Mouse (Mus musculus): ENCODE results near the gene Fam217b. TPM values are rescaled to one million over a fixed set of nuclear protein-coding genes. Genes with fewer than 3 reads are reported as not detected.

The Fam217b gene
- polyA plus RNA-seq, 1 experiment from 2014 or later = 19.9 TPM

DNA sequence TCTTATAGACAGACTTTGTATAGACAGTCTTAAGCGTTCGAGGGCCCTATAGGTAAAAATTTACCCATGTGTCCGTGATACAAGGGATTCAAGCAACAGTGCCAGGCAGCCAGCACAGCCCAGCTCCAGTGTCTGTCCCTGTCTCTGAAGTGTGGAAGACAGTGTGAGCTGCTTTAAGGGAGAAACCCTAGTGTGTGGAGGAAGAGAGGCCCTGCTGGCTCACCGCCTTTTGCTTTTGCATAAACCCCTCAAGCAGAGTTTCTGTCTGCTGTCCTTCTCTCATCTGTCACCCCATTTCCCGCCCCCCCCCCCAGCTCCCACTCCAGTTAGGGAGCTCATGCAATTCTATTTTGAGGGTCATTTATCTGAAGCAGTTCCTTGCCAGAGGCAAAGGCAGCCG lies 7.3 kb downstream of the Fam217b start:
- no peaks in the 10 kb centered on the region for H3K27me3 ChIP-seq (replicated peaks)
- no peak overlapping the region for H3K4me3 ChIP-seq (replicated peaks)
- no peak overlapping the region for H3K4me2 ChIP-seq
- WGBS = 47% methylated on average over 6 of the region's 6 CpGs
- peaks cover 8% of the 10 kb centered on the region for H3K36me3 ChIP-seq
- no peak for ATAC-seq (ENCODE audit: low FRiP score)
- H3K9me3 ChIP-seq (replicated peaks) = no peaks in the 10 kb centered on the region
- H3K27ac ChIP-seq (replicated peaks) = no peak overlapping the region
- no peak overlapping the region for H3K9ac ChIP-seq (replicated peaks)
- 0 out of 2 replicates have a peak, but pooled peaks cover 3% of the 10 kb centered on the region for H3K4me1 ChIP-seq

DNA sequence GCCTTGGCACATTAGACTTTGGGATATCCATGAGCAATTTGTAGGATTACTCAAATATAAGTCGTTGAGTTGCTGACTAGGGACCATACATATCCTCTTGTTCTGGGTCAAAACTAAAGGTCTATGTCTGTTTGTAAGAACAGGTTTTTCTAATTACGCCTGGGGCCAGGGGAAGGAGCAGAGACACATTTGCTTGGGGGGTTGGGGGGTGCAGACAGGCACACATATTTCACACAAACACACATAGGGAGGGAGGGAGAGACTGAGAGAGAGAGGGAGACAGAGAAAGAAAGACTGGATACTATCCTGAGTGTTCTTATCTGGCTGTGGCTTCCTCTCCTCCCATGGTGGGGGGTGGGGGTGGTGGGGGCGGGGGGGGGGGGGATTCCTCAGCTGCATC lies 7.9 kb downstream of the Fam217b start:
- peaks cover 8% of the 10 kb centered on the region for H3K36me3 ChIP-seq
- H3K9me3 ChIP-seq (replicated peaks) = no peaks in the 10 kb centered on the region
- 36% methylated on average over 3 of the region's 3 CpGs for WGBS
- H3K27me3 ChIP-seq (replicated peaks) = no peaks in the 10 kb centered on the region
- no peak for ATAC-seq (ENCODE audit: low FRiP score)
- no peak overlapping the region for H3K4me3 ChIP-seq (replicated peaks)
- no peak overlapping the region for H3K27ac ChIP-seq (replicated peaks)
- no peak overlapping the region for H3K4me2 ChIP-seq
- H3K9ac ChIP-seq (replicated peaks) = no peak overlapping the region
- 0 out of 2 replicates have a peak, but pooled peaks cover 3% of the 10 kb centered on the region for H3K4me1 ChIP-seq

DNA sequence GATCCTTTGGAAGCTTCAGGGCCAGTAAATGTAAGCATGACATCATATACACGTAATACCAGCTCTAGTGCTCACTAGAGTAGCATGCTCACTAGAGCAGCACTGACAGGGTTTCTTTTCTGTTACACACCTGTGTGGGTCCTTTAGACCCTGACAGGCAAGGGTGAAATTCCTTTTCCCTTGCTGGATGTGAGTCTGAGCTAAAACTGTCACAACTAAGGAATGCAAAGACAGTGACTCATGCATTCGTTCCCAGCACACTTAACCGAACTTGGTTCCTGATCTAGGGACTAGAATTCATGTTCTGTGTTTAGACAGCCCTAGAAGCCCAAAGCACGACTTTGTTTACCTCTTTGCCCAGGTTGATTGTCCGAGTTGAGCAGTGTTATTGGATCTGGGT lies 8.9 kb downstream of the Fam217b start:
- peaks cover 4% of the 10 kb centered on the region; the same call in 1 of the 2 replicates for H3K36me3 ChIP-seq
- ATAC-seq (ENCODE audit: low FRiP score) = no peak
- no peak overlapping the region for H3K4me2 ChIP-seq
- 0 out of 2 replicates have a peak, but pooled peaks cover 3% of the 10 kb centered on the region for H3K4me1 ChIP-seq
- no peak overlapping the region for H3K27ac ChIP-seq (replicated peaks)
- no peaks in the 10 kb centered on the region for H3K27me3 ChIP-seq (replicated peaks)
- H3K9me3 ChIP-seq (replicated peaks) = no peaks in the 10 kb centered on the region
- H3K4me3 ChIP-seq (replicated peaks) = no peak overlapping the region
- H3K9ac ChIP-seq (replicated peaks) = no peak overlapping the region
- WGBS = 77% methylated on average over 5 of the region's 5 CpGs

GRCm38 (mm10) chr2:178426229-178426628 lies 11.9 kb downstream of the Fam217b start:
- H3K4me3 ChIP-seq (replicated peaks) = no peak overlapping the region
- H3K27ac ChIP-seq (replicated peaks) = no peak overlapping the region
- peaks cover 7% of the 10 kb centered on the region; the same call in 1 of the 2 replicates for H3K4me1 ChIP-seq
- H3K4me2 ChIP-seq = no peak overlapping the region
- ATAC-seq (ENCODE audit: low FRiP score) = peak; percentile 9; the same call in 1 of the 2 replicates
- no peaks in the 10 kb centered on the region for H3K36me3 ChIP-seq
- H3K9me3 ChIP-seq (replicated peaks) = no peaks in the 10 kb centered on the region
- no peaks in the 10 kb centered on the region for H3K27me3 ChIP-seq (replicated peaks)
- H3K9ac ChIP-seq (replicated peaks) = no peak overlapping the region
- 41% methylated on average over 4 of the region's 4 CpGs for WGBS

- no peaks in the 10 kb centered on the region for H3K9me3 ChIP-seq (replicated peaks)
- no peaks in the 10 kb centered on the region for H3K36me3 ChIP-seq
- H3K9ac ChIP-seq (replicated peaks) = no peak overlapping the region
- no peak overlapping the region for H3K4me2 ChIP-seq
- peaks cover 5% of the 10 kb centered on the region; the same call in 1 of the 2 replicates for H3K4me1 ChIP-seq
- WGBS = 81% methylated on average over 5 of the region's 5 CpGs
- ATAC-seq (ENCODE audit: low FRiP score) = no peak
- H3K4me3 ChIP-seq (replicated peaks) = no peak overlapping the region
- no peak overlapping the region for H3K27ac ChIP-seq (replicated peaks)
- no peaks in the 10 kb centered on the region for H3K27me3 ChIP-seq (replicated peaks)
These were observed 12.9 kb downstream of the Fam217b start for GRCm38 (mm10) chr2:178427181-178427580.

DNA sequence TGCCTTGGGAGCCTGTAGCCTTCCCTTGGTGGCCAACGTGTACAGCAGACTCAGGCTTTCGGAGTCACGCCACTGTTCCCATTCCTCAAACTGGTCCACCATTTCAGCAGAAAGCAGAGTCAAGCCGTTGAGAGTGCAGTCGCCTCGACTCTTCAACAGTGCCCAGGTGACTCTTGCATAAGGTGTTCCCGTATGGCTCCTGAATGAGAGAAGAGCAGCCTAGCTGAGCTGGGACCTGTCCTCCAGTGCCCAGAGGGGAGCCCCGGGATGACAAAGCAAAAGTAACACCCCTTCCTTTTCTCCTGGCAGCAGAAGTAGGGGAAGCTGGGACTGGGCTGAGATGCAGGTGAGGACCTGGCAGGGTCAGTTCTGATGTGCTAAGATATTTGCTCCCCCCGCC lies 13.9 kb downstream of the Fam217b start:
- H3K4me1 ChIP-seq = peaks cover 4% of the 10 kb centered on the region; the same call in 1 of the 2 replicates
- 88% methylated on average over 9 of the region's 9 CpGs for WGBS
- no peak overlapping the region for H3K9ac ChIP-seq (replicated peaks)
- H3K4me2 ChIP-seq = no peak overlapping the region
- ATAC-seq (ENCODE audit: low FRiP score) = no peak
- no peak overlapping the region for H3K27ac ChIP-seq (replicated peaks)
- no peaks in the 10 kb centered on the region for H3K27me3 ChIP-seq (replicated peaks)
- no peak overlapping the region for H3K4me3 ChIP-seq (replicated peaks)
- H3K36me3 ChIP-seq = no peaks in the 10 kb centered on the region
- no peaks in the 10 kb centered on the region for H3K9me3 ChIP-seq (replicated peaks)

DNA sequence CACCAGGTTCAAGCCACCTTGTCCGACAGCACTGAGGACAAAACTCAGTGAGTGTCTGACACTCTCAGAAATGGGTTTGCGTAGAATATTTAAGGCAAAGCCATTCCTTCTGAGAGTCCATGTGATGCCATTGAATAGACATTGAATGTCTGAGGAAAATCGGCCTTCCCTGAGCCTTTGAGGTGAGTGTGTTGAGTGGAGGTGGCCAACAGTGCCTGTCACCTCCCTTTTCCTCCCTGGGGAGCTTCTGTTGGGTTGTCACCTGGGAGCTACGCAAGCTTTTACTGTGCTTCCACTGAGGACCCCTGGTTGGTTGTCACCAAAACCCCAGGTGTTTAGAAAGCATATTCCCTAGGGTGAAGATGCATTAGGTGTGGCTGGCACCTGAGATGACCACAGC lies 14.4 kb downstream of the Fam217b start:
- WGBS = 88% methylated on average over 4 of the region's 4 CpGs
- no peak overlapping the region for H3K9ac ChIP-seq (replicated peaks)
- no peaks in the 10 kb centered on the region for H3K27me3 ChIP-seq (replicated peaks)
- ATAC-seq (ENCODE audit: low FRiP score) = no peak
- no peak overlapping the region for H3K27ac ChIP-seq (replicated peaks)
- H3K36me3 ChIP-seq = no peaks in the 10 kb centered on the region
- H3K4me2 ChIP-seq = no peak overlapping the region
- H3K4me1 ChIP-seq = peaks cover 4% of the 10 kb centered on the region; the same call in 1 of the 2 replicates
- H3K4me3 ChIP-seq (replicated peaks) = no peak overlapping the region
- no peaks in the 10 kb centered on the region for H3K9me3 ChIP-seq (replicated peaks)

GRCm38 (mm10) chr2:178429426-178429825 lies 15.1 kb downstream of the Fam217b start:
- H3K4me2 ChIP-seq = no peak overlapping the region
- no peak overlapping the region for H3K27ac ChIP-seq (replicated peaks)
- H3K9me3 ChIP-seq (replicated peaks) = no peaks in the 10 kb centered on the region
- 68% methylated on average over 6 of the region's 6 CpGs for WGBS
- H3K36me3 ChIP-seq = no peaks in the 10 kb centered on the region
- no peak overlapping the region for H3K9ac ChIP-seq (replicated peaks)
- ATAC-seq (ENCODE audit: low FRiP score) = no peak
- H3K4me1 ChIP-seq = peaks cover 4% of the 10 kb centered on the region; the same call in 1 of the 2 replicates
- H3K4me3 ChIP-seq (replicated peaks) = no peak overlapping the region
- H3K27me3 ChIP-seq (replicated peaks) = no peaks in the 10 kb centered on the region

DNA sequence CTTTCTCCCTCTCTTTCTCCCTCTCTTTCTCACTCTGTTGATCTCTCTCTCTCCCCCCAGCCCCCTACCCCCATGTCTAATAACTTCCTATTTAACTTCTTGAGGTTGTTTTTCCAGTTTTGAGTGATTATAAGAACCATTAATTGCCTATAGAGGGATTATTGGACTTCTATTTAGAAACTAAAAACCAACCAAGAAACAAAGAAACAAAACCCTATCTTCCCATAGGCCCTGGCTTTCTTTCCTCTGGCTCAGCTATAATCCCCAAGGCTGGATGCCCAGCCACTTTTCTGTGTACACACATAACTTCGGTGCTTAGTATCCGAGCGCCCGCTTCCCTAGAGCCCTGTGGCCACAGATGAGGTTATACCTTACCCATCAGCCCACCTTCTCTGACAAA lies 15.9 kb downstream of the Fam217b start, which contains the start of gene Cdh26:
Gene Cdh26, plus strand, starts transcription at position 301 of the 400 bp plus-strand sequence.
- no peaks in the 10 kb centered on the region for H3K36me3 ChIP-seq
- no peaks in the 10 kb centered on the region for H3K27me3 ChIP-seq (replicated peaks)
- no peak within 1 kb of the TSS for H3K4me3 ChIP-seq (replicated peaks)
- H3K9ac ChIP-seq (replicated peaks) = no peak within 1 kb of the TSS
- H3K27ac ChIP-seq (replicated peaks) = no peak within 1 kb of the TSS
- ATAC-seq (ENCODE audit: low FRiP score) = no peak
- WGBS = 93% methylated on average over 4 of the region's 4 CpGs
- no peaks in the 10 kb centered on the region for H3K9me3 ChIP-seq (replicated peaks)
- no peak within 1 kb of the TSS for H3K4me2 ChIP-seq
- H3K4me1 ChIP-seq = peaks cover 4% of the 10 kb centered on the region; the same call in 1 of the 2 replicates

DNA sequence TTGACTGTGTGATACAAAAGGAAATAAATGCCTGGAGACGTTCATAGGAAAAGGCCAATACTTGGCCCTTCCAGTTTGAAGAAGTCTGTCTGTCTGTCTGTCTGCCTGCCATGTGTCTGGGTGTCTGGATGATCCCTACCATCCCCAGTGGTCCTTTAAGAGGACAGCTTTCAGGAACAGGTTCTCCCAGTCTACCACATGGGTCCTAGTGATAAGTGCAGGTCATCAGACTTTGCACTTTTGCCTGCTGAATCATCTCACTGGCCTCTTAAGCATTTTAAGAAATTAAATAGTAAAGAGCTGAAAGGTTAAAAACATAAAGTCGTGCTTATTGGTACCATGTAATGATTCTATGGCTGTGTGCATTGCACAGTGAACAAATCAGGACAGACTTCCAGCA lies 19.2 kb downstream of the Fam217b start:
- WGBS = 80% methylated on average over 2 of the region's 2 CpGs

DNA sequence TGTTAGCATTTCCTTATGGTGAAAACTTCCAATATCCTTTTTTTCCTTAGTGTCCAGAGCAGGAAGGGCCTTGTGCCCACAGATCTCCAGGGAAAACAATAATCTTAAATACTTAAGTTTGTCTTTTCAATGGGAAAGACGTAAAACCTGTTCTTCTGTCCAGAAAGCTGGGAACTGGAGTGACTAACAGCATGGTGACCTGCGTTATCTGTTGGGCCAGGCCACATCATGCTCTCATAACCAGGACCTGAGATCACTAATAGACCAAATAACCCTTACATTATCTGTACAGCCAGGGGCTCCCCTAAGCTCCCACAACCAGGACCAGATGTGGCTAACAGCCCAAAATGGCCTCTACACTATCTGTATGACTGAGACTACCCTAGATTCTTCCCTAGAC lies 19.6 kb downstream of the Fam217b start:
- H3K4me3 ChIP-seq (replicated peaks) = no peak overlapping the region
- no peak overlapping the region for H3K9ac ChIP-seq (replicated peaks)
- ATAC-seq (ENCODE audit: low FRiP score) = no peak
- H3K4me1 ChIP-seq = peaks cover 4% of the 10 kb centered on the region; the same call in 1 of the 2 replicates
- H3K27ac ChIP-seq (replicated peaks) = no peak overlapping the region
- no peaks in the 10 kb centered on the region for H3K27me3 ChIP-seq (replicated peaks)
- 96% methylated on average over 2 of the region's 2 CpGs for WGBS
- H3K9me3 ChIP-seq (replicated peaks) = no peaks in the 10 kb centered on the region
- no peak overlapping the region for H3K4me2 ChIP-seq
- no peaks in the 10 kb centered on the region for H3K36me3 ChIP-seq

More for the DNA sequence above, 19.2 kb downstream of the Fam217b start:
- Histone ChIP-seq H3K9me3 (replicated peaks) (no peaks in the 10 kb centered on the region), H3K27me3 (replicated peaks) (no peaks in the 10 kb centered on the region), H3K9ac (replicated peaks) (no peak overlapping the region), H3K4me1 (peaks cover 4% of the 10 kb centered on the region; the same call in 1 of the 2 replicates), H3K27ac (replicated peaks) (no peak overlapping the region), H3K4me2 (no peak overlapping the region), H3K36me3 (no peaks in the 10 kb centered on the region), H3K4me3 (replicated peaks) (no peak overlapping the region)
- ATAC-seq (ENCODE audit: low FRiP score) = no peak

DNA sequence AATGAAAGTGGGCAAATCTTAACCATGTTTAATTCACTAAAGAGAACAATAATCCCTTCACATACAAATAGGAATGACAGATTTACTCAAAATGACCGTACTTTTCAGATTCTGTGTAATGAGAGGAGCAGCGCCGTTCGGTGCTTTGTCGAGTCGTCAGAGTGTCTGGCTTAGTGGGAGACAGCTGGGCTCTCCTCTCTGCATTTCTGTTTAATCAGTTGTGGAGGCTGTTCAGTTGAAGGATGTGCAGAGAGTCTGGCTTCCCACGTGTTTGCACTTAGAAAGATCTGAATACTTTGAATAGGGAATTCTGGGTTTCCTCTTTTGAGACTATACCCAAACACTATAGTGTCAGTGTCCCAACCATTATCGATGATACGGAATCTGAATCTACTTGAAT lies 23.0 kb downstream of the Fam217b start:
- Histone ChIP-seq H3K4me2 (no peak overlapping the region), H3K36me3 (no peaks in the 10 kb centered on the region), H3K27ac (replicated peaks) (no peak overlapping the region), H3K9me3 (replicated peaks) (no peaks in the 10 kb centered on the region), H3K27me3 (replicated peaks) (no peaks in the 10 kb centered on the region), H3K9ac (replicated peaks) (no peak overlapping the region), H3K4me3 (replicated peaks) (no peak overlapping the region), H3K4me1 (no peaks in the 10 kb centered on the region)
- no peak for ATAC-seq (ENCODE audit: low FRiP score)
- WGBS = 53% methylated on average over 9 of the region's 9 CpGs
